Mouse (Mus musculus): ENCODE measurements around the gene Rps15. TPM values are rescaled to one million over a fixed set of nuclear protein-coding genes. Genes with fewer than 3 reads are reported as not detected.

The Rps15 gene
- polyA plus RNA-seq, 1 experiment from 2014 or later = 1,071 TPM

DNA sequence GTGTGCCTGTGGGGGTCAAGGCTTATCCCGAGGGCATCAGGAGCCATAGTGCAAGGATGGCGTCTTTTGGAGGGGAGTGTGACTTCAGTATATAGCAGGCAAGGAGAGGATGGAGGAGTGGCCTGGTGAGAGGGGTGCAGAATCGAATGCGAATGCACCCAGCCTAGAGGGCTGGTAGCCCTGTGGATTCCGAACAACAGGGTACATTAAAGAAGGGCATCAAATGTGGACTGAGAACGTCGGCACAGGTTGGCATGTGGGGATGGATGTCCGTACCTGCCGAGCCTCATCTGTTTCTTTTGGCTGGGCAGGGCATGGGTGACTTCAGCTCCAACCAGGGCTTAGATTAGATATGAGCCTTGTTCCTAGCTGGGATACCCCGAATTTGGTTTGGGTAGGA is 7.6 kb downstream of the Rps15 start:
- ATAC-seq (ENCODE audit: insufficient number of reproducible peaks, low FRiP score, low TSS enrichment, low read depth) = no peak
- Histone ChIP-seq H3K4me3 (ENCODE audit: low read depth, low read length) (peak overlapping the region; percentile 40; the same call in 1 of the 2 replicates), H3K27me3 (ENCODE audit: control insufficient read depth, insufficient read depth, low read length) (peaks cover 54% of the 10 kb centered on the region), H3K27ac (replicated peaks; ENCODE audit: low read depth, low read length) (no peak overlapping the region), H3K36me3 (ENCODE audit: control insufficient read depth, insufficient read depth, low read length) (no peaks in the 10 kb centered on the region), H3K4me1 (ENCODE audit: control insufficient read depth, insufficient read depth, low read length) (peaks cover 21% of the 10 kb centered on the region), H3K9ac (ENCODE audit: low read length) (no peak overlapping the region), H3K4me2 (ENCODE audit: low read depth, severe bottlenecking) (peak overlapping the region; percentile 63; the same call in 1 of the 2 replicates), H3K9me3 (ENCODE audit: control insufficient read depth, low read length) (no peaks in the 10 kb centered on the region)
- DNase-seq (ENCODE audit: low spot score) = no peak
- WGBS = 49% methylated on average over 10 of the region's 10 CpGs

DNA sequence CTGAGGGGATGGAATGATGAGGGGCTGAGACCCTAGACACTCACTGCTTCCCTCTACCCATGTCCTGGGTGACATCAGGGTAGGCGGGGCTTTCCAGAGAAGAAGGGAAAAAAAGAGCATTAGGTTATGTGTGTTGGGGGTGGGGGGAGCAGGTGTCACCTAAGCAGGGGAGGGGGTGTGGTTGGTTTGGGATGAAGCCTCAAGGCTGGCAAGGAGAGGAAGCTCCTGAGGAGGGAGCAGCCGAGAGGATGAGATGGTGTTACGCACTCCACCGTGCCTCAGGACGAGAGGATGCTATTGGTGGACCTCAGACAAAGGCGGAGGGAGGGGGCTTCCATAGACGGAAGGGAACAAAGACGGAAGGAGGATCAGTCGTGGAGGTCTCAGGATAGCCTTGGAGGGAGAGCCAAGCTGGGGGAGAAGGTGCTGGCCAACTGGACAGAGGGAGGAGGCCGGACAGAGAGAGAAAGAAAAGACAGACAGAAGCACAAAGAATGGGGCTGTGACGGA is 8.5 kb downstream of the Rps15 start:
- peaks cover 13% of the 10 kb centered on the region for H3K4me1 ChIP-seq (ENCODE audit: control insufficient read depth, insufficient read depth, low read length)
- no peak for DNase-seq (ENCODE audit: low spot score)
- 26% methylated on average over 11 of the region's 11 CpGs for WGBS
- H3K4me2 ChIP-seq (ENCODE audit: low read depth, severe bottlenecking) = no peak overlapping the region
- H3K4me3 ChIP-seq (ENCODE audit: low read depth, low read length) = no peak overlapping the region
- no peaks in the 10 kb centered on the region for H3K36me3 ChIP-seq (ENCODE audit: control insufficient read depth, insufficient read depth, low read length)
- H3K9ac ChIP-seq (ENCODE audit: low read length) = no peak overlapping the region
- H3K27me3 ChIP-seq (ENCODE audit: control insufficient read depth, insufficient read depth, low read length) = peaks cover 63% of the 10 kb centered on the region
- H3K9me3 ChIP-seq (ENCODE audit: control insufficient read depth, low read length) = no peaks in the 10 kb centered on the region
- no peak for ATAC-seq (ENCODE audit: insufficient number of reproducible peaks, low FRiP score, low TSS enrichment, low read depth)
- H3K27ac ChIP-seq (replicated peaks; ENCODE audit: low read depth, low read length) = no peak overlapping the region

DNA sequence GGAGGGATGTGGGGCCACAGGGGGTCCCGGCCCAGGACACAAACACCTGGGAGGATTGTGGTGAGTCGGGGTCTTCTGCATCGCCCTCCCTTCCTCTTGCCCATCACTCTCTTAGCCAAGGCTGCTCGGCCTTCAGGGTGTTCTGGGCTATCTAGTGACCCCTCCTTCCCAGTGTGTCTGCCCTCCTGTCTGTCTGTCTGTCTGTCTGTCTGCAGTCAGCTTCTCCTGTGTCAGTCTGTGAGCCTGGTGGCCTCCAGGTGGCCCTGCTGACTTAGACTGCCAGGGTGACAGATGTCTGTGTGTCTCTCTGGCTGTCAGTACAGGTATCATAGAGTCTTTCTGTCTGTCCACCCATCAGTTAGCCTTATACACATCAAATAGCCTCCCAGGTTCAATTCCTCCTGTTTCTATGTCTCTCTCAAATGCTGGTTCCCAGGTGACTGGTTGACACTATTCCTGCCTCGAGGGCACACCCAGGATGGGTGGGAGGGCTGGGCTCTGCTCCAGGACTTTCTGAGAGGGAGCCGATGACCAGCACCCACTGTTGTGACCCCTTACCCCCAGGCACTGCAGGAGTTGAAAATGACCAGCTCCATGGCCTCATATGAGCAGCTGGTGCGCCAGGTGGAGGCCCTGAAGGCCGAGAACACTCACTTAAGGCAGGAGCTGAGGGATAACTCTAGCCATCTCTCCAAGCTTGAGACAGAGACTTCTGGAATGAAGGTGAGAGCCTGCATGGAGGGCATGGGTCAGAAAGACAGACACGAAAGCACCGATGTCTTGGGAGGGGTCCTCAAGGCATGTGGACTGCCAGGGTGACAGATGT is 9.2 kb downstream of the Rps15 start:
- Histone ChIP-seq H3K4me3 (ENCODE audit: low read depth, low read length) (no peak overlapping the region), H3K27ac (replicated peaks; ENCODE audit: low read depth, low read length) (no peak overlapping the region)

DNA sequence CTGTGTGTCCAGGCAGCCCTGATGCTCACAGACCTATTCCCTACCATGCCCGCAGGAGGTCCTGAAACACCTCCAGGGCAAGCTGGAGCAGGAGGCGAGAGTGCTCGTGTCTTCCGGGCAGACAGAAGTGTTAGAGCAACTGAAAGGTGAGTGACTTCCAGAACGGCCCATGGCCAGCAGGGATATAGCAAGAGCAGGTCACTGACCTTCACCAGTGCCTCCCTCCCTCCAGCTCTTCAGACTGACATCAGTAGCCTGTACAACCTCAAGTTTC is 9.8 kb downstream of the Rps15 start:
- H3K27ac ChIP-seq (replicated peaks; ENCODE audit: low read depth, low read length) = no peak overlapping the region
- 43% methylated on average over 5 of the region's 5 CpGs for WGBS
- no peak for ATAC-seq (ENCODE audit: insufficient number of reproducible peaks, low FRiP score, low TSS enrichment, low read depth)
- H3K36me3 ChIP-seq (ENCODE audit: control insufficient read depth, insufficient read depth, low read length) = no peaks in the 10 kb centered on the region
- H3K4me1 ChIP-seq (ENCODE audit: control insufficient read depth, insufficient read depth, low read length) = 0 out of 2 replicates have a peak, but pooled peaks cover 3% of the 10 kb centered on the region
- H3K4me2 ChIP-seq (ENCODE audit: low read depth, severe bottlenecking) = no peak overlapping the region
- DNase-seq (ENCODE audit: low spot score) = no peak
- no peaks in the 10 kb centered on the region for H3K9me3 ChIP-seq (ENCODE audit: control insufficient read depth, low read length)
- H3K9ac ChIP-seq (ENCODE audit: low read length) = no peak overlapping the region
- no peak overlapping the region for H3K4me3 ChIP-seq (ENCODE audit: low read depth, low read length)
- H3K27me3 ChIP-seq (ENCODE audit: control insufficient read depth, insufficient read depth, low read length) = peaks cover 75% of the 10 kb centered on the region

More for the DNA sequence above, 9.2 kb downstream of the Rps15 start:
- 79% methylated on average over 10 of the region's 10 CpGs for WGBS
- H3K4me2 ChIP-seq (ENCODE audit: low read depth, severe bottlenecking) = no peak overlapping the region
- ATAC-seq (ENCODE audit: insufficient number of reproducible peaks, low FRiP score, low TSS enrichment, low read depth) (no peak), DNase-seq (ENCODE audit: low spot score) (no peak)
- H3K4me1 ChIP-seq (ENCODE audit: control insufficient read depth, insufficient read depth, low read length) = peaks cover 8% of the 10 kb centered on the region
- no peaks in the 10 kb centered on the region for H3K9me3 ChIP-seq (ENCODE audit: control insufficient read depth, low read length)
- H3K27me3 ChIP-seq (ENCODE audit: control insufficient read depth, insufficient read depth, low read length) = peaks cover 69% of the 10 kb centered on the region
- no peaks in the 10 kb centered on the region for H3K36me3 ChIP-seq (ENCODE audit: control insufficient read depth, insufficient read depth, low read length)
- H3K9ac ChIP-seq (ENCODE audit: low read length) = no peak overlapping the region

DNA sequence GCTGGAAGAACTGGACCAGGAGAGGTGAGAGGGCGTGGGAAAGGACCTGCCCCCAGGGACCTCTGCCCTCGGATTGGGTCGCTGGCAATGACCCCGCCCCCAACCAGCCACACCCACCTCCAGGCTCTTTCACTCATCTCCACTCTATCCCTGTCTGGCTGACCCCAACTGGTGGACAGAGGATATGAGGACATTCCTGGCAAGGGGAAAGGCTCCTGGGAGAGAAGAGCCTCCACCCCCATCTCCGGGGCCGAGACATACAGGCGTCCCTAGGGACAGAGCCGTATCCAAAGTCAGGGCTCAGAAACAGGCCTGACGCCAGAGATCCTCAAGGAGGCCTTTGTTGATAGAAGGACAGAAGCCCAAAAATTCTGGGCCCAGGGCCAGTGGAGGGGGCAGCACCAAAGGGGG is 10.2 kb downstream of the Rps15 start:
- no peak overlapping the region for H3K9ac ChIP-seq (ENCODE audit: low read length)
- ATAC-seq (ENCODE audit: insufficient number of reproducible peaks, low FRiP score, low TSS enrichment, low read depth) (no peak), DNase-seq (ENCODE audit: low spot score) (no peak)
- H3K27me3 ChIP-seq (ENCODE audit: control insufficient read depth, insufficient read depth, low read length) = peaks cover 77% of the 10 kb centered on the region
- H3K9me3 ChIP-seq (ENCODE audit: control insufficient read depth, low read length) = no peaks in the 10 kb centered on the region
- H3K4me1 ChIP-seq (ENCODE audit: control insufficient read depth, insufficient read depth, low read length) = 0 out of 2 replicates have a peak, but pooled peaks cover 3% of the 10 kb centered on the region
- no peaks in the 10 kb centered on the region for H3K36me3 ChIP-seq (ENCODE audit: control insufficient read depth, insufficient read depth, low read length)
- 15% methylated on average over 9 of the region's 9 CpGs for WGBS
- H3K27ac ChIP-seq (replicated peaks; ENCODE audit: low read depth, low read length) = no peak overlapping the region
- no peak overlapping the region for H3K4me2 ChIP-seq (ENCODE audit: low read depth, severe bottlenecking)
- no peak overlapping the region for H3K4me3 ChIP-seq (ENCODE audit: low read depth, low read length)

DNA sequence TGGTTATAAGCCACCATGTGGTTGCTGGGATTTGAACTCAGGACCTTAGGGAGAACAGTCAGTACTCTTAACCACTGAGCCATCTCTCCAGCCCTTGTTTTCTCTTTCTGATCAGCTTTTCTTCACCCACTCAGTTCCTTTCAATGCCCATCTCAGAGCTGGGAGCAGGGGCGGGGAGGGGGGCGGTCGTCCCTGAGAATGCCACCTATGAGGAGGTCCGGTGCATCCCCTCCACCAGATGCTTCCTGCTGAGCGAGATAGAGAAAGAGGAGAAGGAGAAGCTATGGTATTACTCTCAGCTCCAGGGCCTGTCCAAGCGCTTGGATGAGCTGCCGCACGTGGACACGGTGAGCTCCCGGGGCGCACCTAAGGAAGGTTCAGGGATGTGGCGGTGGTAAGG is 12.2 kb downstream of the Rps15 start:
- no peaks in the 10 kb centered on the region for H3K9me3 ChIP-seq (ENCODE audit: control insufficient read depth, low read length)
- DNase-seq (ENCODE audit: low spot score) (no peak), ATAC-seq (ENCODE audit: insufficient number of reproducible peaks, low FRiP score, low TSS enrichment, low read depth) (no peak)
- no peak overlapping the region for H3K9ac ChIP-seq (ENCODE audit: low read length)
- no peak overlapping the region for H3K4me3 ChIP-seq (ENCODE audit: low read depth, low read length)
- WGBS = 17% methylated on average over 12 of the region's 12 CpGs
- H3K4me2 ChIP-seq (ENCODE audit: low read depth, severe bottlenecking) = no peak overlapping the region
- peaks cover 66% of the 10 kb centered on the region for H3K27me3 ChIP-seq (ENCODE audit: control insufficient read depth, insufficient read depth, low read length)
- H3K36me3 ChIP-seq (ENCODE audit: control insufficient read depth, insufficient read depth, low read length) = no peaks in the 10 kb centered on the region
- H3K4me1 ChIP-seq (ENCODE audit: control insufficient read depth, insufficient read depth, low read length) = 0 out of 2 replicates have a peak, but pooled peaks cover 3% of the 10 kb centered on the region
- no peak overlapping the region for H3K27ac ChIP-seq (replicated peaks; ENCODE audit: low read depth, low read length)

DNA sequence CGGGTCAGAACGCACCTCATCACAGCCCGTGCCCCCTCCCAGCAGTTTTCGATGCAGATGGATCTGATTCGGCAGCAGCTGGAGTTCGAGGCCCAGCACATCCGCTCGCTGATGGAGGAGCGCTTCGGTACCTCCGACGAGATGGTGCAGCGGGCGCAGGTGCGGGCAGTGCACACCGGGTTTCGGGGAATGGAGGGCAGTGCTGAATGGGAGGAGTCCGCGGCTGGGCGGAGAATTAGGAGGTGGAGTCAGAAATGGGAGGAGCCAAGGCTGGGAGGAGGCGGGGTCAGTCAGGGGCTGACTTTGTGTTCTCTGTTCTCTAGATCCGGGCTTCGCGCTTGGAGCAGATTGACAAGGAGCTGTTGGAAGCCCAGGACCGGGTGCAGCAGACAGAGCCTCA is 12.6 kb downstream of the Rps15 start:
- ATAC-seq (ENCODE audit: insufficient number of reproducible peaks, low FRiP score, low TSS enrichment, low read depth) (no peak), DNase-seq (ENCODE audit: low spot score) (no peak)
- WGBS = 9% methylated on average over 25 of the region's 25 CpGs
- Histone ChIP-seq H3K4me1 (ENCODE audit: control insufficient read depth, insufficient read depth, low read length) (0 out of 2 replicates have a peak, but pooled peaks cover 3% of the 10 kb centered on the region), H3K9ac (ENCODE audit: low read length) (no peak overlapping the region), H3K27ac (replicated peaks; ENCODE audit: low read depth, low read length) (no peak overlapping the region), H3K9me3 (ENCODE audit: control insufficient read depth, low read length) (no peaks in the 10 kb centered on the region), H3K4me3 (ENCODE audit: low read depth, low read length) (no peak overlapping the region), H3K27me3 (ENCODE audit: control insufficient read depth, insufficient read depth, low read length) (peaks cover 63% of the 10 kb centered on the region), H3K36me3 (ENCODE audit: control insufficient read depth, insufficient read depth, low read length) (no peaks in the 10 kb centered on the region), H3K4me2 (ENCODE audit: low read depth, severe bottlenecking) (no peak overlapping the region)

DNA sequence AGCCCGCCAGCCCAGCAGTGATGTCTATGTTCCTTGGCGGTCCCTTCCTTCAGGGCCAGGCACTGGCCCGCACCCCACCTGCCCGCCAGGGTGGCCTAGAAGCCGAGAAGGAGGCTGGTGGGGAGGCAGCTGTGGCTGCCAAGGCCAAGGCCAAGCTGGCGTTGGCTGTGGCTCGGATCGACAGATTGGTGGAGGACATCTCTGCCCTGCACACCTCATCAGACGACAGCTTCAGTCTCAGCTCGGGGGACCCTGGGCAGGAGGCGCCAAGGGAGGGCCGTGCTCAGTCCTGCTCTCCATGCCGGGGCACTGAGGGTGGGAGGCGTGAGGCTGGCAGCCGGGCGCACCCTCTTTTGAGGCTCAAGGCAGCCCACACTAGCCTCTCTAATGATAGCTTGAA is 19.3 kb downstream of the Rps15 start:
- no peaks in the 10 kb centered on the region for H3K36me3 ChIP-seq (ENCODE audit: control insufficient read depth, insufficient read depth, low read length)
- no peak overlapping the region for H3K9ac ChIP-seq (ENCODE audit: low read length)
- H3K27me3 ChIP-seq (ENCODE audit: control insufficient read depth, insufficient read depth, low read length) = peaks cover 73% of the 10 kb centered on the region
- 78% methylated on average over 16 of the region's 16 CpGs for WGBS
- 0 out of 2 replicates have a peak, but pooled peaks cover 1% of the 10 kb centered on the region for H3K4me1 ChIP-seq (ENCODE audit: control insufficient read depth, insufficient read depth, low read length)
- no peak overlapping the region for H3K27ac ChIP-seq (replicated peaks; ENCODE audit: low read depth, low read length)
- H3K4me2 ChIP-seq (ENCODE audit: low read depth, severe bottlenecking) = no peak overlapping the region
- no peaks in the 10 kb centered on the region for H3K9me3 ChIP-seq (ENCODE audit: control insufficient read depth, low read length)
- ATAC-seq (ENCODE audit: insufficient number of reproducible peaks, low FRiP score, low TSS enrichment, low read depth) (no peak), DNase-seq (ENCODE audit: low spot score) (no peak)
- H3K4me3 ChIP-seq (ENCODE audit: low read depth, low read length) = no peak overlapping the region

All from limb, embryonic 11.5 days (tissue).